Mouse (Mus musculus) heart, embryonic 13.5 days (tissue): ENCODE results near the gene Slc4a1. TPM values are rescaled to one million over a fixed set of nuclear protein-coding genes. Genes with fewer than 3 reads are reported as not detected.

ENCODE experiments used
- ATAC-seq: fragments of 200-750 bp; cut with Nextera tagmentation; 2 replicates; pipeline ENCODE4 v1.8.0; 2017; ENCODE audit warnings: moderate TSS enrichment; ENCODE audit not compliant: insufficient number of reproducible peaks, low FRiP score, low TSS enrichment; ENCODE audit errors: extremely low read depth
- H3K27ac ChIP-seq: fragments of 300-500 bp; sonication (generic); replicated peaks from 2 replicates; pipeline ENCODE4 v1.5.1; 2015; ENCODE audit warnings: moderate library complexity, mild to moderate bottlenecking, inconsistent platforms
- H3K27me3 ChIP-seq: fragments of 300-500 bp; sonication (generic); replicated peaks from 2 replicates; pipeline ENCODE4 v1.6.1; 2015; ENCODE audit warnings: mild to moderate bottlenecking, inconsistent platforms
- H3K36me3 ChIP-seq: fragments of 300-500 bp; sonication (generic); 2 replicates; pipeline ENCODE4 v1.6.1; 2015; ENCODE audit warnings: mild to moderate bottlenecking, inconsistent platforms
- H3K4me1 ChIP-seq: fragments of 300-500 bp; sonication (generic); 2 replicates; pipeline ENCODE4 v1.6.1; 2015; ENCODE audit warnings: inconsistent platforms
- H3K4me2 ChIP-seq: fragments of 300-500 bp; sonication (generic); 2 replicates; pipeline ENCODE4 v1.6.1; 2015; ENCODE audit warnings: inconsistent platforms, mild to moderate bottlenecking, moderate library complexity
- H3K4me3 ChIP-seq: fragments of 300-500 bp; sonication (generic); 2 replicates; pipeline ENCODE4 v1.5.1; 2015; ENCODE audit warnings: moderate library complexity, mild to moderate bottlenecking, inconsistent platforms
- H3K9ac ChIP-seq: fragments of 300-500 bp; sonication (generic); 2 replicates; pipeline ENCODE4 v1.6.1; 2015; ENCODE audit warnings: inconsistent platforms, mild to moderate bottlenecking, moderate library complexity
- H3K9me3 ChIP-seq: fragments of 300-500 bp; sonication (generic); 2 replicates; pipeline ENCODE4 v1.6.1; 2016; ENCODE audit warnings: inconsistent platforms
- WGBS: fragments of 180-500 bp; shearing (Covaris S2); methylation state at CpG from one replicate; pipeline ENCODE4 v1.1.7; 2015; ENCODE audit warnings: mixed read lengths; 5-methylcytosine and 5-hydroxymethylcytosine counted together
- polyA plus RNA-seq: library from polyadenylated mRNA; unstranded; fragments of >200 nt; fragmentation: Nextera tagmentation; extraction: Ambion mirVana; gene quantifications from 2 replicates; pipeline ENCODE4 v1.2.1, GENCODE M21; 2015

The Slc4a1 gene
- polyA plus RNA-seq, 1 experiment from 2014 or later: 59.5 TPM

- no peaks in the 10 kb centered on the region for H3K4me1 ChIP-seq
- no peaks in the 10 kb centered on the region for H3K36me3 ChIP-seq
- H3K9ac ChIP-seq: no peak overlapping the region
- 80% methylated on average over 7 of the region's 7 CpGs for WGBS
- no peak overlapping the region for H3K4me2 ChIP-seq
- no peak for ATAC-seq
- no peak overlapping the region for H3K4me3 ChIP-seq
- no peaks in the 10 kb centered on the region for H3K9me3 ChIP-seq
- peaks cover 25% of the 10 kb centered on the region for H3K27me3 ChIP-seq
- no peak overlapping the region for H3K27ac ChIP-seq
Observed at GRCm38 (mm10) chr11:102348101-102348585, 17.9 kb downstream of the Slc4a1 start.

GRCm38 (mm10) chr11:102347683-102348082 is 18.3 kb downstream of the Slc4a1 start:
- Histone ChIP-seq H3K4me3 (no peak overlapping the region), H3K9ac (no peak overlapping the region), H3K4me1 (no peaks in the 10 kb centered on the region), H3K27me3 (peaks cover 20% of the 10 kb centered on the region), H3K36me3 (no peaks in the 10 kb centered on the region), H3K4me2 (no peak overlapping the region), H3K27ac (no peak overlapping the region), H3K9me3 (no peaks in the 10 kb centered on the region)
- 61% methylated on average over 5 of the region's 5 CpGs for WGBS
- ATAC-seq: no peak

DNA sequence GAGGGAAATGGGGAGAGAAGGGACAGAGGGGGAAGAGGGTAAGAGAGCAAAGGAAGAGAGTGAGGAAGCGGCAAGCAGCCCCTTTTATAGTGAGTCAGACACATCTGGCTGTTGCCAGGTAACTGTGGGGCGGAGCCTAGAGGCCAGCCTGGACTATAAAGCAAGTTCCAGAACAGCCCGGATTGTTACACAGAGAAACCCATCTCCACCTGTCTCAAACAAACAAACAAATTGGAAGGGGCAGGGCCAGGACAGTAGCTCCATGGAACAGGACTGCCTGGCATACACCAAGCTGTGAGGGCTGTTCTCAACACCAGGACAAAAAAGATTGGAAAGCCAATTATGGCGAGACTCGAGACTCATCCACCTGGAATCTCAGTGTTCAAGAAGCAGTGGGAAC is 19.1 kb downstream of the Slc4a1 start:
- WGBS: 68% methylated on average over 5 of the region's 5 CpGs
- H3K9me3 ChIP-seq: no peaks in the 10 kb centered on the region
- peaks cover 13% of the 10 kb centered on the region for H3K27me3 ChIP-seq
- H3K36me3 ChIP-seq: no peaks in the 10 kb centered on the region
- no peak for ATAC-seq
- H3K4me1 ChIP-seq: no peaks in the 10 kb centered on the region
- H3K4me2 ChIP-seq: no peak overlapping the region
- H3K9ac ChIP-seq: no peak overlapping the region
- H3K4me3 ChIP-seq: no peak overlapping the region
- no peak overlapping the region for H3K27ac ChIP-seq

DNA sequence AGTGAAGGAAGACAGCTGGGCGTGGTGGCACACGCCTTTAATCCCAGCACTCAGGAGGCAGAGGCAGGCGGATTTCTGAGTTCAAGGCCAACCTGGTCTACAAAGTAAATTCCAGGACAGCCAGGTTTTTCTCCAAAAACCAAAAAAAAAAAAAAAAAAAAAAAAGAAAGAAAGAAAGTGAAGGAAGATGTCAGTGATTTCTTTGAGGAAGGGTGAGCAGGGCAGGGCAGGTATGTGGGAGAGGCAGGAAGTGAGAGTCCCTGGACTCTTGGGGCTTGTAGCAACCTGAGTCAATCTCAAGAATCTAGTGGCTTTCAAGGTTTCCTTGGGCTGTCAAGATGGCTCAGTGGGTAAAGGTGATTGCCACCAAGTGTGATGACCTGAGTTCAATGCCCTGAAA is 21.5 kb downstream of the Slc4a1 start:
- H3K4me2 ChIP-seq: no peak overlapping the region
- H3K27ac ChIP-seq: no peak overlapping the region
- peaks cover 1% of the 10 kb centered on the region; the same call in 1 of the 2 replicates for H3K4me1 ChIP-seq
- no peaks in the 10 kb centered on the region for H3K9me3 ChIP-seq
- 80% methylated on average over 3 of the region's 3 CpGs for WGBS
- ATAC-seq: no peak
- H3K27me3 ChIP-seq: no peaks in the 10 kb centered on the region
- H3K4me3 ChIP-seq: no peak overlapping the region
- H3K9ac ChIP-seq: no peak overlapping the region
- H3K36me3 ChIP-seq: no peaks in the 10 kb centered on the region

DNA sequence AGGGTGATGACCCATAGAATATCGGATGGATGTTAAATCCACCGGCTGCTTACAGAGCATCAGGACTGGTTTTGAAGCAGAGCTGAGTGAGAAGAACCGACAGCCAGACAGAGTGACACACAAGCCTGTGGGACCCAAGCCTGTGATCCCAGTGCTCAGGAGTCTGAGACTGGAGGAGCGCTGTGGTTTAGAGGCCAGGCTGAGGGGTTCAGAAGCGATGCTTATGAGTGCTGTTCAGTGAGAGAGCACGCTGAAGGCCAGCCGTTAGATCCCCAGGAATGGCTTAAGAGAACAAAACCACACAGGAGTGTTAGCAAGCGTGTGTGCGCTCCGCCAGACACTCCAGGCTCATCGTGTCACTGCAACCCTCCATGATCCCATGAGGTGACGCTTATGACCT is 23.3 kb downstream of the Slc4a1 start:
- no peaks in the 10 kb centered on the region for H3K9me3 ChIP-seq
- H3K4me3 ChIP-seq: no peak overlapping the region
- H3K27ac ChIP-seq: no peak overlapping the region
- H3K4me1 ChIP-seq: peaks cover 15% of the 10 kb centered on the region
- H3K9ac ChIP-seq: no peak overlapping the region
- no peaks in the 10 kb centered on the region for H3K36me3 ChIP-seq
- H3K4me2 ChIP-seq: no peak overlapping the region
- no peaks in the 10 kb centered on the region for H3K27me3 ChIP-seq
- WGBS: 65% methylated on average over 12 of the region's 12 CpGs
- no peak for ATAC-seq

DNA sequence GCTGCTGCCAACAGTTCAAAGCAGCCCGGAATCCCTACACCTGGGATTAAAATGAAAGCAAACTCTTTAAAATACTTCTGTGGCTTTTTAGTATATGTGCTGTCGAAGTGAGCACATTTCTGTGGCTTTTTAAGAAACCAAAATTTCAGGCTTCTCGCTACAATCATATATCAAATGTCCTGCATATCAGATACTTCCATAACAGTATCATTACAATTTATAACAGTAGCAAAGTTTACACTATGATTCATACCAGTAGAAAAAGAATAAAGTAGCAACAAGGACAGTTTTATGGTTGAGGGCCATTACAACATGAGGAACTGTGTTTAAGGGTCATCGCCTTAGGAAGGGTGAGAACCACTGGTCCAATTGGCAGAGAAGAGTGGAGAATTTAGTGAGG is 24.9 kb downstream of the Slc4a1 start:
- H3K4me3 ChIP-seq: no peak overlapping the region
- H3K27me3 ChIP-seq: no peaks in the 10 kb centered on the region
- H3K27ac ChIP-seq: no peak overlapping the region
- H3K9me3 ChIP-seq: no peaks in the 10 kb centered on the region
- H3K36me3 ChIP-seq: no peaks in the 10 kb centered on the region
- no peak overlapping the region for H3K4me2 ChIP-seq
- H3K4me1 ChIP-seq: peaks cover 15% of the 10 kb centered on the region
- no peak overlapping the region for H3K9ac ChIP-seq
- WGBS: 86% methylated on average over 4 of the region's 4 CpGs
- ATAC-seq: no peak

DNA sequence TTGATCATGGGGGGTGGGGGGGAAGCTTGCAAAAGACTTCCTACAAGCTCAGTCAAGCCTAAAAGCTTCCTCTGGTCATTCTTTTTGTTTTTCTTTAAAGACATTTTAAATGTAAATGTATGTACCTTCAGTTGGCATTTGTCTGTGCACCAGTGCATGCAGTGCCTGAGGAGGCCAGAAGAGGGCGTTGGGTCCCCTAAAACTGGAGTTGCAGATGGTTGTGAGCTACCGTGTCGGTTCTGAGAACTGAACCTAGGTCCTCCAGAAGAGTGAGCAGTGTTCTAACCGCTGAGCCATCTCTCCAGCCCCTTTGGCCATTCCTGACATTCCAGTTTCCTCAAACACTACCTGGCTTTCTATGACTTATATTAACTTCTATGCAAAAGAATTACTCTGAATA is 26.4 kb downstream of the Slc4a1 start:
- Histone ChIP-seq H3K4me3 (no peak overlapping the region), H3K27me3 (no peaks in the 10 kb centered on the region), H3K36me3 (no peaks in the 10 kb centered on the region), H3K27ac (no peak overlapping the region), H3K4me1 (peaks cover 25% of the 10 kb centered on the region), H3K4me2 (no peak overlapping the region), H3K9ac (no peak overlapping the region), H3K9me3 (no peaks in the 10 kb centered on the region)
- no peak for ATAC-seq
- 56% methylated on average over 4 of the region's 4 CpGs for WGBS

GRCm38 (mm10) chr11:102339195-102339594 is 26.8 kb downstream of the Slc4a1 start:
- peaks cover 25% of the 10 kb centered on the region for H3K4me1 ChIP-seq
- H3K9ac ChIP-seq: no peak overlapping the region
- no peaks in the 10 kb centered on the region for H3K9me3 ChIP-seq
- no peak overlapping the region for H3K4me3 ChIP-seq
- H3K27ac ChIP-seq: peak overlapping the region; percentile 51
- H3K36me3 ChIP-seq: no peaks in the 10 kb centered on the region
- H3K27me3 ChIP-seq: no peaks in the 10 kb centered on the region
- ATAC-seq: no peak
- WGBS: 75% methylated on average over 11 of the region's 11 CpGs
- H3K4me2 ChIP-seq: no peak overlapping the region

GRCm38 (mm10) chr11:102338561-102338960 is 27.4 kb downstream of the Slc4a1 start:
- H3K27me3 ChIP-seq: no peaks in the 10 kb centered on the region
- no peak overlapping the region for H3K4me3 ChIP-seq
- 27% methylated on average over 3 of the region's 3 CpGs for WGBS
- peak overlapping the region; percentile 51 for H3K27ac ChIP-seq
- no peak overlapping the region for H3K4me2 ChIP-seq
- no peaks in the 10 kb centered on the region for H3K36me3 ChIP-seq
- no peak overlapping the region for H3K9ac ChIP-seq
- ATAC-seq: no peak
- no peaks in the 10 kb centered on the region for H3K9me3 ChIP-seq
- H3K4me1 ChIP-seq: peaks cover 25% of the 10 kb centered on the region

DNA sequence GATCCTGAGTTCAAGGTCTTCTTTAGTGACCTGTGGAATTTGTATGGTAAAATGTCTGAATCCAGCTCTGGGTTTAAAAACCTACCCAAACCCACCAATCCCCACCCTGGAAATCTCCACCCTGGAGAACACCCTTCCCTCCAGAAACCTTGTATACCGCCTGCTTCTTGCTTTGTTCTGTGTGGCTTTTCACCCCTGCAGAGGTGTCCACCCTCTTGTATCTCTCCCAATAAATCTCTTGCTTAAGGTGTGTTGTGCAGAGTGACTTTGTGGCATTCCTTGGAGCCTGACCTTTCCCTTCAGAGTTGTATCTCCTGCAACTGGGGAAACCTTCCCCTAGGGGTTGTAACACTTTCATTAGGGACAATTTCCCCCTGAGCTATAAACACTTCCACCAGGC is 28.1 kb downstream of the Slc4a1 start:
- H3K4me3 ChIP-seq: no peak overlapping the region
- no peak for ATAC-seq

DNA sequence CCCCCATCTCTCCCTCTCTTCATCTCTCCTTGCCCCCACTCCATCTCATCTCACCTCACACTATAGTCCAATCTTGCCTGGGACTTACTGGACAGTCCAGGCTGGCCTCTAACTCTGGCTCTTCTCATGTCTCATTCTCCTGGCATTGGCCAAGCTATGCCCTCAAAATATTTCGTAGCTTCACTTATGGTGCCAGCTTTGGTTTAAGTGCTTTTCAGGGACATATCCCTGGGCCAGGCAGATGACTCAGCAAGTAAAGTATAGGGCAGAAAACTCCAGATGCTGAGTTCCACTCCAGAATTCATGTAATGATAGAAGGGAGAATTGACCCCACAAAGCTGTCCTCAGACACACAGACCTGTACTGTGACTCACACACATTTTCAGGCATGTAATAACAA is 29.8 kb downstream of the Slc4a1 start:
- Histone ChIP-seq H3K4me1 (peaks cover 25% of the 10 kb centered on the region), H3K9ac (no peak overlapping the region), H3K4me3 (no peak overlapping the region), H3K4me2 (no peak overlapping the region), H3K36me3 (no peaks in the 10 kb centered on the region), H3K27ac (no peak overlapping the region), H3K9me3 (no peaks in the 10 kb centered on the region), H3K27me3 (no peaks in the 10 kb centered on the region)
- ATAC-seq: no peak
- 62% methylated on average over 1 of the region's 1 CpGs for WGBS

More for the DNA sequence above, 28.1 kb downstream of the Slc4a1 start:
- Histone ChIP-seq H3K27me3 (no peaks in the 10 kb centered on the region), H3K4me2 (no peak overlapping the region), H3K4me1 (peaks cover 25% of the 10 kb centered on the region), H3K27ac (no peak overlapping the region), H3K9ac (no peak overlapping the region), H3K9me3 (no peaks in the 10 kb centered on the region), H3K36me3 (no peaks in the 10 kb centered on the region)
- WGBS: 60% methylated on average over 1 of the region's 1 CpGs

GRCm38 (mm10) chr11:102334973-102335700 is 30.9 kb downstream of the Slc4a1 start:
- H3K4me2 ChIP-seq: 0 out of 2 replicates have a peak overlapping the region, but pooled peaks have one; percentile 7

More at GRCm38 (mm10) chr11:102334973-102335700, 30.9 kb downstream of the Slc4a1 start:
- no peak for ATAC-seq
- Histone ChIP-seq H3K4me1 (peaks cover 25% of the 10 kb centered on the region), H3K27me3 (no peaks in the 10 kb centered on the region), H3K9ac (peak overlapping the region; percentile 44; the same call in 1 of the 2 replicates), H3K9me3 (no peaks in the 10 kb centered on the region), H3K36me3 (no peaks in the 10 kb centered on the region), H3K27ac (peak overlapping the region; percentile 26; the same call in 1 of the 2 replicates), H3K4me3 (no peak overlapping the region)
- WGBS: 30% methylated on average over 9 of the region's 9 CpGs
